Mouse (Mus musculus): ENCODE measurements around the gene Olfr548-ps1.

Olfr548-ps1 gene

DNA sequence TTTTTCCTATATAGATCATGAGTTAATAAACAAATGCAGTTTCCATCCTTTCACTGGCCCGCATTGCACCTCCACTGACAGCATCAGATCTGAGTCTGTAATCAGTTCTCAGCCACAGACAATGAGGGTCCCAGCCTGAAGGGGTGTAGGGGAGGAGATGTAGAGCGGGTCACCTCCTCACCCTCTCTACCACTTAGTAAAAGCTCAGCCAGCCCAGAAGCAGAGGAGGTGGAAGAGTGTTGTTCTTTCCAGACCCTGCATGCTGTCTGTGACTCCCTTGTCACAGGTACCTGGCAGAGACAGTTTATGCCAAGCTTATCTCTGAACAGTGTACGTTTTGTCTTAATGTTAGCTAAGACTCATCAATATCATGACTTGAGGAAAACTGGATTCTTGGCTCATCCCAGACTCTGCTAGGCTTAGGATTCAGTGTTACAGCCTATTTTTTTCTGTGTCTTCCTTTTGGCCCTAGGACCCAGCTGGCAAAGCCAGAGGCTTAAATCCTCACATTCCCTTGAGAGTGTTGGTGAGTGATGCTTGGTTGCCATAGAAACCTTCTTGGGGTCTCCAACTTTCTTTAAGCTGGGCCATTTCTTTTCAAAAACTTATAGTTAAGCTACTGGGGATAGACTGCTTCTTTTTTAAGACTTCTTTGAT lies 32.6 kb downstream of the Olfr548-ps1 start:
- intact Hi-C loops (cut with DNase I) = no loop called here

DNA sequence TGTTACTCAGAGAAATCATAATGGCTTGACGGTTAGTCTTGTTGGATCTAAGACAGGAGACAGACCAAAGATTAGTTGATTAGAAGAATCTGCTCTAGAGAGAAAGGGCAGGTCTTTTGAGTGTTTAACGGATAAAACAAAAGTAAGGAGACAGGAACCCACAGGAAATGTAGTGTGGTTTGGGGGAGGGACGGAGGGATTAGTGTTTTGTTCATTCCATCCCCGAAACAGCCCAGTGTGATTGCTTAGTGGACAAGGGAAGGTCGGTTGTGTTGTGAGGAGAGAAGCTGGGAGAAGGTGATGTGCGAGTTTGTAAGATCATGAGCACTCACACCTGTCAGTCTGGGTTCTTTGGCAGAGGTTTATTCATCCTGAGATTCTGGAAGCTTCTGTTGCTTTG lies 35.3 kb downstream of the Olfr548-ps1 start:
- intact Hi-C loops (cut with DNase I) = no loop called here

DNA sequence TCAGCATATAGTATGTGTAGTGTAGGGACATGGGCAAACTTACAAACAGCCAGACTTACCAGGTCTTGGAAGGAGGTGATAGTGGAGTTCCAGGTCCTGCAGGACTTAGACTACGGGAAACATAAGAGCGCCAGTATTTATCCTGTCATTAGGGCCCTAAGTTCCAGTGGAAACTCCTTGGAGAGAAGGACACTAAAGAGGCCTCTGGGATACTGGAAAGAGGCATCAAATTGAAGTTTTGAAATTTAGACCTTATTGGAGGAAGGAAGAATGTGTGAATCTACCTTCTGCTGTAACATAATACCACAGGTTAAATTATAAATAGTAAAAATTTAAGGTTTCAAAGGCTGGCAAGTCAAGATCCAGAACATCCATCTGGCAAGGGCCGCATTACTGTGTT lies 51.1 kb downstream of the Olfr548-ps1 start, which contains the start of gene Olfr551:
Gene Olfr551 (minus strand): TSS at position 101 of the 400 bp plus-strand sequence.
- intact Hi-C loops (cut with DNase I) = no loop called here
